Mouse (Mus musculus) embryonic fibroblast, embryonic 13.5 days (primary cell): Measurements from ENCODE around the gene Ap1g1.

Experiments used
- CTCF ChIP-seq: IDR thresholded peaks from 2 replicates; pipeline ENCODE4 v1.5.1; 2011; ENCODE audit warnings: mild to moderate bottlenecking, control low read depth, low read length, moderate library complexity, borderline replicate concordance; ENCODE audit not compliant: insufficient read depth
- POLR2A ChIP-seq: IDR thresholded peaks from 2 replicates; pipeline ENCODE4 v1.6.1; 2011; ENCODE audit warnings: low read depth, mild to moderate bottlenecking, control low read depth, low read length, moderate library complexity

GRCm38 (mm10) chr8:109799245-109799644, 20.9 kb downstream of the Ap1g1 start:
- no peak for TF ChIP-seq CTCF
- TF ChIP-seq POLR2A: no peak
